Mouse (Mus musculus): ENCODE measurements around the gene Man1c1.

DNA sequence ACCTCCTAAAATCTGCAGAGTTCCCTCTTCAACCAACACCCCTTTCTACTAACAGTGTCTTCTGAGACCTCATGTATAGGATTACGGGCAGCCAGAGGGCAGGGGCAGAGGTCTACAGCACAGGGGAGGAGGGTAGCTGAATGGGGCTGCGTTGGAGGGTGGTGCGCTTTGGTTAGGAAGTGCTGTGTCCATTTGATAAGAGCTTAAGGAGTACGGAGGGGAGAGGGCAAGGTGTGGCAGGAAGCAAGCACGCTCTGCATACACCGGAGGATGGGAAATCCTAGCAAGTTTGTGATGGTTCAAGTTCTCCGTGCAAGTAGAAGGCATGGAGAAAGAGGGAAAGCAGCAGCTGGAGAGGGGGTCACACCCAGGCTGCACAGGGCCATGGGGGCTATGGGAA lies 102.1 kb downstream of the Man1c1 start:
- no peak for TF ChIP-seq CTCF (conservative IDR thresholded peaks at IDR 0.05; ENCODE audit: insufficient read depth, insufficient read length, low read depth, low read length)
- TF ChIP-seq POLR2A (IDR thresholded peaks at IDR 0.05; ENCODE audit: low read depth, low read length), result no peak

Data from kidney, adult 2 months (tissue).